17 mouse cellular contexts compared by ENCODE assay signal in genomic region chr8:122260755-122261154, GRCm38 (mm10).
"Had no signal": no experiment of that assay in that cellular context is flagged by ENCODE, and none has a peak within 500 bp of the region (broad histone marks: within the 10 kb centered on the region; RNA-seq: fewer than 3 reads in every experiment).

No protein-coding gene starts in this region.

- H3K4me2 ChIP-seq: kidney, embryonic 15.5 days; limb, embryonic 12.5 days; limb, embryonic 15.5 days; liver, embryonic 12.5 days; midbrain, embryonic 12.5 days; stomach, embryonic 15.5 days had no signal

- DNase-seq: kidney, adult 8-10 months; kidney, postnatal 10 days; kidney, postnatal 36 days; layer of hippocampus, postnatal 36 days; lung, adult 2 months; lung, postnatal 36 days; thymus, postnatal 25 days had no signal

- H3K4me1 ChIP-seq: midbrain, embryonic 12.5 days; stomach, embryonic 15.5 days had no signal

- H3K27ac ChIP-seq: kidney, embryonic 15.5 days; left cerebral cortex, adult 2 months; limb, embryonic 12.5 days; limb, embryonic 15.5 days; liver, embryonic 12.5 days; midbrain, embryonic 12.5 days; stomach, embryonic 15.5 days had no signal

- H3K27me3 ChIP-seq: stomach, embryonic 15.5 days had no signal

- H3K9me3 ChIP-seq: kidney, embryonic 15.5 days; limb, embryonic 12.5 days; limb, embryonic 15.5 days; liver, embryonic 12.5 days; megakaryocyte, embryonic 14.5 days; midbrain, embryonic 12.5 days; stomach, embryonic 15.5 days had no signal

- H3K4me3 ChIP-seq: kidney, embryonic 15.5 days; left cerebral cortex, adult 2 months; limb, embryonic 12.5 days; limb, embryonic 15.5 days; liver, embryonic 12.5 days; megakaryocyte, embryonic 14.5 days; midbrain, embryonic 12.5 days; stomach, embryonic 15.5 days had no signal

- ATAC-seq: intestine, postnatal 0 days; liver, embryonic 12.5 days; lung, postnatal 0 days had no signal

- H3K9ac ChIP-seq: kidney, embryonic 15.5 days; limb, embryonic 12.5 days; limb, embryonic 15.5 days; liver, embryonic 12.5 days; midbrain, embryonic 12.5 days; stomach, embryonic 15.5 days had no signal

- H3K36me3 ChIP-seq: kidney, embryonic 15.5 days; limb, embryonic 12.5 days; liver, embryonic 12.5 days; midbrain, embryonic 12.5 days; stomach, embryonic 15.5 days had no signal
